Mouse (Mus musculus): ENCODE data around the gene Ppp2r5d. TPM values are rescaled to one million over a fixed set of nuclear protein-coding genes. Genes with fewer than 3 reads are reported as not detected.

Gene Ppp2r5d
- total RNA-seq (2014; rRNA removed) (118 and 128 TPM in 2 replicates), polyA plus RNA-seq (2015; fragmentation: Nextera tagmentation; extraction: Ambion mirVana) (94.1 and 103 TPM in 2 replicates)

DNA sequence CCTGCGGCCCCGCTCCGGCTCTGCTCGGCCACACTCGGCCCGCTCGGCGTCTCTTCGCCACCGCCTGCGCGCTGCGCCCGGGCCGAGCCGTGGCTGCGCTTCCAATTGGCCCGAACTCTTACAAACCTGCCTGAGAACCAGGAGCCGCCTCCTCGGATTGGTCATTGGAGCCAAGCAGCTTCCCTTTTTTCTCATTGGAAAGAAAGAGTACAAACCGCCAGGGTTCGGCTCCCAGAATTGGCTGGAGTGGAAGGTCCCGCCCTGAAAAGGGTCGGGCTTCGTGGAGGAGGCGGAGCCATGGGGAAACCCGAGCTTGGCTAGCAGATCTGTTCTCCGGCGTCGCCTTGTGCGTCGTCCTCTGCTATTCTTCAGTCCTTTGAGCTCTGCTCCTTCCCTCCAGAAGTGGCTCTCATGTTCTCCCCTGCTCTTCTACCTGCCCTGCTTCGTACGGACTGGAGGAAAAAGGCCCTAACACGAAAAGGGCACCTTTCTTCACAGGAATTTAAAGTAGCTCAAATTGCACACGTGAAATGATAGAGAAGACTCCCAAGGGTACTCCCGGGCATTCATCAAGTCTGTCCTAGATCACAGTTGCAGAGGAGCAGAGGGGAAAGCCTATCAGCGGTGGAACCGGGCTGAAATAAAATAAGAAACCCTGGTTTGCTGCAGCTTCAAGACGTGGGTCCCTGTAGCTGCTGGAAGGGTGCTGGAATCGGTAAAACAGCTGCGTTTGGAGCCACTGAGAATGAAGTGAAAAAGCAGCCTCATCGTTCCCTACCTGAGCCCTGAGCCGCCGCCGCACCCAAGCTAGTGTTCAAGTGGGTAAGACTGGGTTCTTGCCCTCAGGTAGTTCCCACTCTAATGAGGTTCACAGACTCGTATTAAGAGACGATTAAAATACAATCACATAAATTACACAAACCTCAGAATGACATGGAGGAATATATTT lies at the start of gene Ppp2r5d:
Gene Ppp2r5d (minus strand): TSS at position 225 of the 949 bp plus-strand sequence.
- H3K27ac ChIP-seq (ENCODE audit: low read depth, low read length) = peak within 1 kb of the TSS; percentile 85
- H3K4me1 ChIP-seq (ENCODE audit: insufficient read depth, low read length) = peaks cover 17% of the 10 kb centered on the region
- peak; percentile 95 for ATAC-seq (ENCODE audit: low FRiP score)
- no peaks in the 10 kb centered on the region for H3K27me3 ChIP-seq (ENCODE audit: insufficient read depth, low read length)
- DNase-seq (ENCODE audit: low spot score) = peak; percentile 99
- H3K4me3 ChIP-seq (ENCODE audit: low read depth, low read length) = peak within 1 kb of the TSS; percentile 92
- peak; percentile 21 for TF ChIP-seq CTCF (IDR thresholded peaks at IDR 0.05)
- H3K36me3 ChIP-seq (ENCODE audit: insufficient read depth, low read length) = no peaks in the 10 kb centered on the region
- H3K9ac ChIP-seq (replicated peaks; ENCODE audit: low read length, poor library complexity, severe bottlenecking) = peak within 1 kb of the TSS; percentile 95
- peak within 1 kb of the TSS; percentile 74 for H3K4me2 ChIP-seq (ENCODE audit: low read depth, low read length, poor library complexity, severe bottlenecking)
- WGBS = 1% methylated on average over 48 of the region's 48 CpGs
- H3K9me3 ChIP-seq (ENCODE audit: low read length) = no peaks in the 10 kb centered on the region

DNA sequence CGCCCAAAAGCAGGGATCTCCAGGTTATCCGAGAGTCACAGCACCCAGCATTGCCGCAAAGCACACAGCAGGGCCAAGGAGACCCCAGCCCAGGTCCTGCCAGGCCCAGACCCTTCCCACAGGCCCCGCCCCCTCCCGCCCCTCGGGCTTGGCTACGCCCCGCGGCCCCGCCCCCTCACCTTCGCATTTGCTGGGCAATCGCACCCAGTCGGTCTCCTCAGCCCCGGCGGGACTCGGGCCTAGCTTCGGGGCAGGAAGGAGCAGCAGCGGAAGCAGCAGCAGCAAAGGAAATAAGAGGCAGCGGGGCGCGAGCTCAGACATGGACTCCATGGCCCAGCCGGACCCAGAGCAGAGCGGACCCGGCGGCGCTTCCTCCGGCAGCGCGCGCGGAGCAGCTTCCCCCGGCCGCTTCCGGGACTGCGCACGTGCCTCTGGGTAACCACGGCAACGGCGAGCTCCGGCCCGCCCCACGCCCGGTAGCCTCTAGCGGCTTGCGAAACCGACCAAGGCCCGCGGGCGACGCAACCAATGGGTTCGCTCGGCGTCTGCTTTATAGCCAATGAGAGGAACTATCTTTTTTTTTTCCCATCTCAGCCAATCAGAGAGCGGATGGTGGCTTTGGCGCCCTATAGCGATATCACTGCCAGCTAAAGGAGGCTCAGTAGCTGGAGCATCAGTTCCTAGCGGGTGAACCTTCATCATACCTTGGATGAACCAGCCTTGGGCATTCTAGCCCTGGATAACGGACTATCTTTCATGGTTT lies 47.1 kb upstream of the Ppp2r5d start, which contains the start of gene Cnpy3:
Gene Cnpy3 (minus strand): TSS at position 421 of the 763 bp plus-strand sequence.
- ATAC-seq (ENCODE audit: low FRiP score) = peak; percentile 98
- under 1% methylated on average over 58 of the region's 58 CpGs for WGBS
- Histone ChIP-seq H3K9me3 (ENCODE audit: low read length) (no peaks in the 10 kb centered on the region), H3K9ac (replicated peaks; ENCODE audit: low read length, poor library complexity, severe bottlenecking) (peak within 1 kb of the TSS; percentile 60), H3K4me3 (ENCODE audit: low read depth, low read length) (peak within 1 kb of the TSS; percentile 47), H3K36me3 (ENCODE audit: insufficient read depth, low read length) (no peaks in the 10 kb centered on the region), H3K4me1 (ENCODE audit: insufficient read depth, low read length) (peaks cover 4% of the 10 kb centered on the region; the same call in 1 of the 2 replicates), H3K4me2 (ENCODE audit: low read depth, low read length, poor library complexity, severe bottlenecking) (peak within 1 kb of the TSS; percentile 59), H3K27ac (ENCODE audit: low read depth, low read length) (peak within 1 kb of the TSS; percentile 85), H3K27me3 (ENCODE audit: insufficient read depth, low read length) (no peaks in the 10 kb centered on the region; the same call in 1 of the 2 replicates)
- no peak for TF ChIP-seq CTCF (IDR thresholded peaks at IDR 0.05)
- DNase-seq (ENCODE audit: low spot score) = peak; percentile 99

DNA sequence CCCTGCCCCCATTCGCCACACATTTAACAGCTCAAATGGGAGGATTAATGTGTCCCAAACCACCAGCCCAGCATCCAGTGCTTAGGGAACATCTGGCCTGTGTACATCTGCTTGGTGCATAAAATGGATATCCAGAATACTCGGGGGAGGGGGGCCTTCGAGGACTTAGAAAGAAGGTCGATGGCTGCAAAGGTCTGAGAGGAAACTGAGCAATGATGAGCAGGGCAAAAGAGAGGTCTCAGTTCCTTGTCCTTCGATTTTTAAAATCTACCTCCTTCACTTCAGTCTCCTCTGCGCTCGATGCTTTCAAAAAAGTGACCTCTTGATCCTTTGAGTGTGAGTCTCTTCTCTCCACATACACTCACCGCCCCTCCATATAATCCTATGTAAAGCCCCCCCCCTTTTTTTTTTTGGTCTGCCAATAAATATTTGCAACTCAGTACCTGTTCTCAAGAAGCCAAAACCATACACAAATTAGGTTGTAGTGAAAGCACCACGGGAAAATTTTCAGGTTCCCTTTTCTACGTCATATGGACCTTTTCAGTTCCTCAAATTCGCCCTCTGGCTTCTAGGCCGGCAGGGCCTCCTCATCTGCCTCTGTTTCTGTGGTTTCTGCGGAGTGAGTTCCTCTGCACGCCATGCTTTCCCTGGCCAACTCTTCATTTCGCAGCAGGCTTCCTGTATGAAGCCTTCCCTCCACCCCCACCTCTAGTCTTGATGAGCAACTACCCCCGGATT lies 46.3 kb upstream of the Ppp2r5d start:
- WGBS = 23% methylated on average over 16 of the region's 16 CpGs
- peak; percentile 50 for DNase-seq (ENCODE audit: low spot score)

DNA sequence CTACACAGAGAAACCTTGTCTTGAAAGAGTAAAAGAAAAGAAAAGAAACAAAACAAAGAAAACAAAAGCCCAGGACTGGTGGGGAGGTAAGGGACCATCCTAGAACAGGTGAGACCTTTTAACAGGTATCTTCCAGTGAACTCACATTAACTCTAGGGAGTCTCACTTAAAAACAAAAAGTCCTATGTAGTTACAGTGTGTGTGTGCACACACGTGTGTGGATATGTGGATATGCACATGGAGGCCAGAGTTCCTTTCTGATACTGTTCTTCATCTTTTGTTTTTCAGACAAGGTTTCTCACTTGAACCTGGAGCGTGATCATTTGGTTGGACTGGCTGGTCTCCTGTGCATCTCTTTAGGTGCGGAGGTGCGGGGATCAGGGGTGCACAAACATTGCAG lies 45.7 kb upstream of the Ppp2r5d start:
- H3K27me3 ChIP-seq (ENCODE audit: insufficient read depth, low read length) = no peaks in the 10 kb centered on the region
- 0 out of 2 replicates have a peak, but pooled peaks cover 1% of the 10 kb centered on the region for H3K36me3 ChIP-seq (ENCODE audit: insufficient read depth, low read length)
- no peak for ATAC-seq (ENCODE audit: low FRiP score)
- no peak for TF ChIP-seq CTCF (IDR thresholded peaks at IDR 0.05)
- 91% methylated on average over 4 of the region's 4 CpGs for WGBS
- H3K9ac ChIP-seq (replicated peaks; ENCODE audit: low read length, poor library complexity, severe bottlenecking) = peak overlapping the region; percentile 60; the same call in 1 of the 2 replicates
- peak overlapping the region; percentile 85; the same call in 1 of the 2 replicates for H3K27ac ChIP-seq (ENCODE audit: low read depth, low read length)
- H3K4me3 ChIP-seq (ENCODE audit: low read depth, low read length) = peak overlapping the region; percentile 47
- H3K4me2 ChIP-seq (ENCODE audit: low read depth, low read length, poor library complexity, severe bottlenecking) = peak overlapping the region; percentile 59
- no peaks in the 10 kb centered on the region for H3K9me3 ChIP-seq (ENCODE audit: low read length)
- no peak for DNase-seq (ENCODE audit: low spot score)
- H3K4me1 ChIP-seq (ENCODE audit: insufficient read depth, low read length) = peaks cover 4% of the 10 kb centered on the region; the same call in 1 of the 2 replicates

More for the DNA sequence above, 46.3 kb upstream of the Ppp2r5d start:
- TF ChIP-seq CTCF (IDR thresholded peaks at IDR 0.05) = no peak
- H3K4me1 ChIP-seq (ENCODE audit: insufficient read depth, low read length) = peaks cover 4% of the 10 kb centered on the region; the same call in 1 of the 2 replicates
- H3K4me3 ChIP-seq (ENCODE audit: low read depth, low read length) = peak overlapping the region; percentile 47
- H3K9ac ChIP-seq (replicated peaks; ENCODE audit: low read length, poor library complexity, severe bottlenecking) = peak overlapping the region; percentile 60
- no peaks in the 10 kb centered on the region for H3K9me3 ChIP-seq (ENCODE audit: low read length)
- H3K27ac ChIP-seq (ENCODE audit: low read depth, low read length) = peak overlapping the region; percentile 85
- no peaks in the 10 kb centered on the region for H3K36me3 ChIP-seq (ENCODE audit: insufficient read depth, low read length)
- H3K27me3 ChIP-seq (ENCODE audit: insufficient read depth, low read length) = no peaks in the 10 kb centered on the region; the same call in 1 of the 2 replicates
- no peak; the same call in 1 of the 2 replicates for ATAC-seq (ENCODE audit: low FRiP score)
- H3K4me2 ChIP-seq (ENCODE audit: low read depth, low read length, poor library complexity, severe bottlenecking) = peak overlapping the region; percentile 59

DNA sequence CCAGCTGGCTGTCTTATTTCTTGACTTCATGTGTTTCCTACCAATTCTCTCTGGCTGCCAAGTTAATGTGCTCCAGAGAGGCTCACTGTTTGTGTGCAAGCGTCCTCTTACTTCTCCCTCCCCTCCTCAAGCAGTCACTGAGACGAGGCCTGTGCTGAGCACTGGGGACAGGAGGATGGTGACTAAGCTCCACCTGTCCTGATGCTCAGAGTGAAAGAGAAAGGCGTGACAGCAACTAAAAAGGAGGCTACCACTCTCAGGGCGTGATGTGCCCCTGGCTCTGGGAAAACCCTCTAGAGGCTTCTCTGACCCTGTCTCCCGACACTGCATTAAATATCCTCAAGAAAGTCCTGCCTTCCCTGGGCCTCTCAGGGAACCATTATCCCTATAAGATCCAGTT lies 44.4 kb upstream of the Ppp2r5d start:
- WGBS = 88% methylated on average over 5 of the region's 5 CpGs
- H3K4me3 ChIP-seq (ENCODE audit: low read depth, low read length) = no peak overlapping the region
- H3K9me3 ChIP-seq (ENCODE audit: low read length) = no peaks in the 10 kb centered on the region
- no peak overlapping the region for H3K9ac ChIP-seq (replicated peaks; ENCODE audit: low read length, poor library complexity, severe bottlenecking)
- no peak for TF ChIP-seq CTCF (IDR thresholded peaks at IDR 0.05)
- H3K27me3 ChIP-seq (ENCODE audit: insufficient read depth, low read length) = no peaks in the 10 kb centered on the region
- DNase-seq (ENCODE audit: low spot score) (no peak), ATAC-seq (ENCODE audit: low FRiP score) (no peak)
- H3K4me2 ChIP-seq (ENCODE audit: low read depth, low read length, poor library complexity, severe bottlenecking) = no peak overlapping the region
- H3K4me1 ChIP-seq (ENCODE audit: insufficient read depth, low read length) = peaks cover 4% of the 10 kb centered on the region; the same call in 1 of the 2 replicates
- no peak overlapping the region for H3K27ac ChIP-seq (ENCODE audit: low read depth, low read length)
- peaks cover 8% of the 10 kb centered on the region for H3K36me3 ChIP-seq (ENCODE audit: insufficient read depth, low read length)

All from midbrain, postnatal 0 days (tissue).